Mouse (Mus musculus) mouse embryonic stem cell (cell line): ENCODE results near the gene A730009L09Rik.

Experiments
- in situ Hi-C, 2 experiments: fragments of 300-500 bp; cut with MboI; formaldehyde crosslinking; loops; 1 replicate in 1 of 2; 3 replicates in 1 of 2; pipeline ENCODE4 v1.14.3; 2019 to 2020; ENCODE audit warnings: low sequenced_read_pairs in 2 of 2, low pct_unique_long_range_greater_than_20kb in 1 of 2, mixed read lengths in 1 of 2; ENCODE audit not compliant: unreplicated experiment in 1 of 2

A730009L09Rik gene

DNA sequence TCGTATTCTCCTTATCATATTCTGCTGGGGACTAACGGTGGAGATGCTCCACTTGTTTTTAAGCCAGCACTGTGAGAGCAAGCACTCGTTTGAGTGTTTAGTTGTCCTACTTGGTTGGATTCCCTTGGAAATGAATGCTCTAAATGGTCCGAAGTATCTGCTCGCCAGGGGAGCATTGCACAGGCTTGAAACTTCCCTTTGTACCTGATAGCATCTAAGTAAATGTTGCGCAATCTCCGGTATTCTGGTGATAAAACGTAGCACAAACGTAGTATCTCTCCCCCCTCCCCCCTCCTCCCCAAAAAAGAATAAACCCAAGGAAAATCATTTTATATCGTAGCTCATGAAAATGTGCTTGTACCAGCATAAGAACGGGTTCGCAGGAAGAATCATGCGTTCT is 39.1 kb downstream of the A730009L09Rik start:
- in situ Hi-C loops: no loop called here

DNA sequence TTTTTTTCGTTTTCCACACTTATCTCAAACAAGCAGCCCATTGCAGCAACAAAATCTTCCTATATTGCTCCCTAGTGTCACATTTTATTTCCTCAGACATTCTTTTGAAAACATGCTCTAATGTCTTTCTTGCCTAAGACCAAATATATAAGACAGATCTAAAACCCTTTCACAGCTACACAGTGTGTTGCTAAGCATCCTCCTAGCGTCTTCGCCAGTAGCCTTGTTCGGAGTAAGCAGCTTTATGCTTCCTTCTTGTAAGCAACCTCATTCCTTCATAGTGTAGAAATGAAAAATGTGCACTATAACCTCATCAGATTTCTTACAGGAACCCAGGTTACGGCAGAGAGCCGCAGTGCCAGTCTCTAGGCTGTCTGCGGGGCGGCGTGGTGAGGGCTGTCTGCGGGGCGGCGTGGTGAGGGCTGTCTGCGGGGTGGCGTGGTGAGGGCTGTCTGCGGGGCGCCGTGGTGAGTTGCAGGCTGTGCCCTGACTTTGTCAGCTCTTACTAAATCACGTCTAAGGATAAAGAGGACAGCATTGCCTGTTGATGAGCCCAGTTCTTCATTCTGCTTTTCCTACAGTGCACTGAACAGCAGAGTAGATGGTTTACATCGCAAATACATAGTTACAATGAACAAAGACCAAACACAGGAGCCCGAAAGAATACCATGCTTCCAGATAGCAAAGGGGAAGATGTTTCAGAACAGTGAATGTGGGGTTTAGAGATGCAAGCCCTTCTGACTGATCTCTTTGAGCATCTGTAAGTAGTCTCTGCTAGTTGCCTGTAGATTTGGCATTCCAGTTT is 43.4 kb downstream of the A730009L09Rik start:
- in situ Hi-C loops: no loop called here

DNA sequence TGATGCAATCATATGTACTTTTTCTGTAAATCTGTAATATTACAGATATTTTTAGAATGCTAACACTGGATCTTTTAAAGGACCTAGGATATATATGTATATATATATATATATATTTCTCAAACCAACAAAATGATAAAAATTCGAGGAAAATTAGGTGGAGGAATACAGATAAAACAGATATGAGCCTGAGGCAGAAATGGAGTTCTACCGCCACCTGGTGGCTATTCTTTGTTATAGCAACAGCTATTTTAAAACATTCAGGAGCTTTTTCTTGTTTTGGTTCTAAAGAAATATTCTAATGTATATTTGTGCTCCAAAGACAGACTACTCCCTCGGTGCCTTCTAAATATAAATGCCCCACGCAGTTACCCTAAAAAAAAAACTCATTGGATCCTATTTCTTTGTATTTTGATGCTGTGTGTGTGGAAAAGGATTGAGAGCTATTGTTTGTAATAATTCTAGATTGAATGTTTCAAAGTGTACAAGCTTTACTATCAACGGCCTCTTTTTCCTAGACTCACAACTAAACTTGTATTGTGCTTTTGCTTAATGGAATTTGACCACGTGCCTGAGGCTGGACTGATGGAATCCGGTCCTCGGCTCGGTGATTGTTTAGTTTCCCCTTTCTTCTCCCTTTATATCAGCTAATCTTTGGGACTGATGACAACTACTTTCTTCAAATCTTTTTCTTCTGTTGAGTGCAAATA is 44.8 kb downstream of the A730009L09Rik start:
- in situ Hi-C loops: no loop called here

DNA sequence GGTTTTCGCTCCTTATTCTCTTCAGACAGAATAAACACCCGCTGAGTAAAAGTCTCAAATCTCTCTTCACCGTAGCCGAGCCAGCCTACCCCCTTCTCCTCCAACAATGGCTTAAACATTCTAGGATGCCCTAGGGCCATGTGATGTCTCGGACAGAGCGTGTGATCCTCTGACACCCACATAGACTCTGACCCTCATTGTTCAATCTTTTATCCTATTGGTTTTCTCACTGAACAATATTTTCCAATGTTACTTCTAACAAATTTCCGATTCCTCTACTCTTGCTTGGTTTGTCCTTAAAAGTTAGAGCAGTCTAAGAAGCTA is 45.3 kb downstream of the A730009L09Rik start:
- in situ Hi-C loops: no loop called here
